ENCODE assay signal across 8 mouse cellular contexts in genomic region chr15:94265630-94266029, GRCm38 (mm10).
DNase-seq lines count a peak whose midpoint lies in the region; TF ChIP-seq lines count a peak whose summit lies in the region.
"Had no signal": no experiment of that assay in that cellular context is flagged by ENCODE, and none has a peak within 500 bp of the region (broad histone marks: within the 10 kb centered on the region; RNA-seq: fewer than 3 reads in every experiment).

No protein-coding gene starts in this region.

- DNase-seq in ES-E14 (ENCODE audit: low read depth, low spot score): peak; percentile 43
- DNase-seq in adrenal gland, adult 2 months: peak; percentile 81
- peak; percentile 66 for DNase-seq in embryo, embryonic 11.5 days (ENCODE audit: low read depth, low spot score)
- DNase-seq in heart, postnatal 10 days: peak; percentile 89 to 94
- peak; percentile 78 to 93 for DNase-seq in layer of hippocampus, postnatal 25 days (ENCODE audit: extremely low spot score in 1 of 2, low spot score in 1 of 2)
- peak; percentile 84 for DNase-seq in mesoderm, embryonic 11.5 days (ENCODE audit: low read depth, low spot score)
- peak; percentile 68 to 88 for DNase-seq in spleen, postnatal 4 days (ENCODE audit: low spot score in 2 of 2)

- no peaks in the 10 kb centered on the region for H3K9me3 ChIP-seq in ES-E14 (ENCODE audit: control insufficient read depth, insufficient read depth, low read depth, low read length)
- H3K9me3 ChIP-seq: midbrain, embryonic 12.5 days had no signal

- intact Hi-C loops in heart, postnatal 10 days (cut with DNase I): loop anchor here (1.0 to 5.0 kb wide), 3 partner anchors 77 to 255 kb away; no protein-coding TSS in a partner anchor

- in situ Hi-C loops in ES-E14 (cut with MboI; ENCODE audit: low sequenced_read_pairs in 2 of 2, unreplicated experiment in 2 of 2): no loop called here

- H3K4me3 ChIP-seq in ES-E14 (ENCODE audit: insufficient read depth in 1 of 2, low read depth in 1 of 2, low read length in 2 of 2, poor library complexity in 1 of 2, severe bottlenecking in 1 of 2): no peak overlapping the region
- H3K4me3 ChIP-seq: midbrain, embryonic 12.5 days had no signal

- H3K36me3 ChIP-seq in ES-E14 (ENCODE audit: control insufficient read depth, insufficient read depth, low read length, poor library complexity, severe bottlenecking): no peaks in the 10 kb centered on the region
- H3K36me3 ChIP-seq: midbrain, embryonic 12.5 days had no signal

- H3K4me1 ChIP-seq in ES-E14 (ENCODE audit: control insufficient read depth in 2 of 2, insufficient read depth in 2 of 2, low read length in 2 of 2, poor library complexity in 1 of 2): no peaks in the 10 kb centered on the region
- H3K4me1 ChIP-seq: midbrain, embryonic 12.5 days had no signal

- no peak overlapping the region for H3K9ac ChIP-seq in ES-E14 (ENCODE audit: insufficient read depth, low read depth, low read length, poor library complexity, severe bottlenecking)
- H3K9ac ChIP-seq: midbrain, embryonic 12.5 days had no signal

- H3K27ac ChIP-seq in ES-E14 (ENCODE audit: insufficient read depth, low read depth, low read length, poor library complexity, severe bottlenecking): no peak overlapping the region
- H3K27ac ChIP-seq: midbrain, embryonic 12.5 days had no signal

TF ChIP-seq in ES-E14, 5 proteins besides CTCF, POLR2A, EP300 and RAD21:
- no peak for TF ChIP-seq CHD2 (IDR thresholded peaks at IDR 0.05; ENCODE audit: low read depth, low read length)
- TF ChIP-seq HCFC1 (IDR thresholded peaks at IDR 0.05; ENCODE audit: borderline replicate concordance, insufficient read depth, low read length): no peak
- TF ChIP-seq ZNF384 (IDR thresholded peaks at IDR 0.05; ENCODE audit: low read depth, low read length): no peak
- no peak for TF ChIP-seq MAFK (IDR thresholded peaks at IDR 0.05; ENCODE audit: insufficient read depth, low read depth, low read length)
- TF ChIP-seq ZC3H11A (IDR thresholded peaks at IDR 0.05; ENCODE audit: borderline replicate concordance, low read depth, low read length): 0 out of 2 replicates have a peak, but pooled peaks have one; percentile 5
